In genomic region chr1:23365614-23366013, GRCm38 (mm10) we compare ENCODE assay signal across 27 mouse cellular contexts.
"Had no signal": no experiment of that assay in that cellular context is flagged by ENCODE, and none has a peak within 500 bp of the region (broad histone marks: within the 10 kb centered on the region; RNA-seq: fewer than 3 reads in every experiment).

No protein-coding gene starts in this region.

- H3K27ac ChIP-seq: heart, adult 2 months; heart, embryonic 13.5 days; heart, embryonic 15.5 days; hindbrain, embryonic 13.5 days; hindbrain, embryonic 15.5 days; hindbrain, postnatal 0 days; kidney, embryonic 15.5 days; kidney, postnatal 0 days; limb, embryonic 10.5 days; limb, embryonic 12.5 days; liver, embryonic 13.5 days had no signal

- H3K4me3 ChIP-seq: heart, adult 2 months; heart, embryonic 13.5 days; heart, embryonic 15.5 days; hindbrain, embryonic 13.5 days; hindbrain, embryonic 15.5 days; kidney, embryonic 15.5 days; limb, embryonic 10.5 days; limb, embryonic 12.5 days; liver, embryonic 13.5 days had no signal

- H3K9me3 ChIP-seq: heart, embryonic 13.5 days; heart, embryonic 15.5 days; hindbrain, embryonic 13.5 days; hindbrain, embryonic 15.5 days; kidney, embryonic 15.5 days; limb, embryonic 10.5 days; limb, embryonic 12.5 days; liver, embryonic 13.5 days had no signal

- H3K4me1 ChIP-seq: heart, embryonic 15.5 days; hindbrain, embryonic 13.5 days; hindbrain, embryonic 15.5 days; kidney, embryonic 15.5 days; limb, embryonic 10.5 days; limb, embryonic 12.5 days had no signal

- DNase-seq: gastrocnemius, postnatal 14 days; gastrocnemius, postnatal 36 days; heart, adult 11 months; heart, adult 2 months; heart, postnatal 14 days; heart, postnatal 36 days; kidney, adult 11 months; kidney, adult 2 months; kidney, adult 9 months; kidney, postnatal 14 days; kidney, postnatal 36 days; layer of hippocampus, adult 9-11 months; layer of hippocampus, postnatal 36 days; liver; liver, embryonic 13.5 days had no signal

- H3K4me2 ChIP-seq: heart, embryonic 11.5 days; heart, embryonic 13.5 days; heart, embryonic 15.5 days; hindbrain, embryonic 13.5 days; hindbrain, embryonic 15.5 days; kidney, embryonic 15.5 days; limb, embryonic 12.5 days; liver, embryonic 11.5 days; liver, embryonic 13.5 days had no signal

- H3K9ac ChIP-seq: heart, embryonic 13.5 days; heart, embryonic 15.5 days; hindbrain, embryonic 13.5 days; hindbrain, embryonic 15.5 days; kidney, embryonic 15.5 days; limb, embryonic 12.5 days; liver, embryonic 13.5 days had no signal

- ATAC-seq: hindbrain, postnatal 0 days; intestine, embryonic 16.5 days had no signal

- H3K27me3 ChIP-seq: heart, embryonic 13.5 days; heart, embryonic 15.5 days; hindbrain, embryonic 13.5 days; hindbrain, embryonic 15.5 days; kidney, embryonic 15.5 days; limb, embryonic 12.5 days; liver, embryonic 13.5 days had no signal
